Mouse (Mus musculus) bone marrow, adult 2 months (tissue): ENCODE results near the gene Gm21958.

Source experiments
- CTCF ChIP-seq: fragments of 200-500 bp; IDR thresholded peaks from 2 replicates; pipeline ENCODE4 v1.5.1; 2011; ENCODE audit warnings: low read length, control low read depth; ENCODE audit not compliant: control insufficient read depth, insufficient read depth
- POLR2A ChIP-seq: fragments of 200-500 bp; IDR thresholded peaks from 2 replicates; pipeline ENCODE4 v1.6.1; 2011; ENCODE audit warnings: low read depth, mild to moderate bottlenecking, control low read depth, low read length, borderline replicate concordance; ENCODE audit not compliant: control insufficient read depth

DNA sequence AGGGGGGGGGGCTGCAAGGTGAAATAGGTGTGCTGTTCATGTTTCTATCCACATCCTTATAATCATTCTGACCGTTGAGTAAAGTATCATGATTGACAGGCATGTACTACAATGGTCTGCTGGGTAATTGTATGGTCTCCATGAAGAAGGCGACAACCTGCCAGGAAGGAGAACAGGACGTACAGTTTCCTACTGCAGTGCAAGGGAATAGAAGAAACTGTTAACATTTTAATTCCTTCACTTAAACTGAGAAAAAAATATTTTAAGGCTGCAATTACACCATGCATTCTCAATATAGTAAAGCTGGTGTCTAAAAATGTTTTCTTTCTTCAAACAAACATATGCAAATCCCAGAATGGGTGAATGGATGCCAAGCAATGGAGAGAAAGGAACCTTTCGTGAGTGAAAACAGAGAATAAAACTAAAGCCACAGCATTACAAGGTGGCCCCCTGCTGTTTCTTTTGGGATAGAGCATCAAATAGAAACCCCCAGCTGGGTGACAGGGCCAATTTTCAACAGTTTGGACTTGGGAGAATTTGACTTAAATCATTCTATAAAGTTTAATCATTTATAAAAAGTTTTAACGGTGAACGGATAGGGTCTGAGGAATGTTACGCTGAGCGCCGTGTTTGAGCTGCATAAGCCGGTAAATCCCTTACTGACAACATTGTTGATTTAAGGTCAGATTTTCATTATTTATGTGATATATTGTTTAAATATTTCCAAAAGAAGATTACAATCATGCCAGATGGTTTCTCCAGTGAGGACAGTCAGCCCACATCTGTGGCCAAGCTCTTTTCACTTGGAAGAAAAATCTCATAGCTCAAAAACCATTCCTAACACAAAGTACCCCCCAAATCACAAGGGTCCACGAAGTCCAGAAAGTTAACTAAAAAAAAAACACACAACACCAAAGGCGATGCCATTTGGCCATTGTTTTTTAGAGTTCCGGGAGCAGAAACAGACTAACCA lies 41.3 kb downstream of the Gm21958 start:
- TF ChIP-seq POLR2A, result no peak
- no peak for TF ChIP-seq CTCF
